Mouse (Mus musculus): Measurements from ENCODE around the gene B4galnt3. TPM values are rescaled to one million over a fixed set of nuclear protein-coding genes. Genes with fewer than 3 reads are reported as not detected.

Gene B4galnt3
- polyA plus RNA-seq, 1 experiment from 2014 or later = 1.3 TPM

GRCm38 (mm10) chr6:120211536-120211935, 82.8 kb downstream of the B4galnt3 start:
- Histone ChIP-seq H3K27ac (no peak overlapping the region), H3K4me1 (no peaks in the 10 kb centered on the region), H3K4me2 (no peak overlapping the region), H3K36me3 (no peaks in the 10 kb centered on the region), H3K9me3 (no peaks in the 10 kb centered on the region), H3K27me3 (no peaks in the 10 kb centered on the region), H3K4me3 (no peak overlapping the region), H3K9ac (no peak overlapping the region)
- 76% methylated on average over 6 of the region's 6 CpGs for WGBS
- ATAC-seq (ENCODE audit: insufficient number of reproducible peaks, insufficient read depth, low FRiP score, low TSS enrichment, low read depth) = no peak

DNA sequence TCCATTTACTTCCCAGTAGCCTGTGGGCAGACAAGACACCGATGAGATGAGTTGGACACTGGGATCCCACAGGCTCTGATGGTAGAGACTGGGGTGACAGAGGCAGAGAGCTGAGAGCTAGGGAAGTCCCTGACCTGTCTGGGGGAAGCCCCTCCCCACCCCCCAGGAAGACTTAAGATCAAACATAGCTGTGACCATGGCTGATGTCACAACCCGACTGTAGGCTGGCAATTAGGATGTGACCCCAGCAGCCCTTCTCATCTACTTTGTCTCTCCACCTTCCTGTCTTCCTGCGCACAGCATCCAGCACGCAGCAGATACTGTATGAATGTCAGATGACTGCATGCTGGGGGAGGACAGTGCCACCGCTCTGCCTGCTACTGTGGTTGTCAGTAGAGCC, 87.8 kb downstream of the B4galnt3 start:
- Histone ChIP-seq H3K4me3 (no peak overlapping the region), H3K27ac (no peak overlapping the region), H3K27me3 (no peaks in the 10 kb centered on the region), H3K9me3 (no peaks in the 10 kb centered on the region), H3K36me3 (no peaks in the 10 kb centered on the region), H3K9ac (no peak overlapping the region), H3K4me1 (no peaks in the 10 kb centered on the region), H3K4me2 (no peak overlapping the region)
- ATAC-seq (ENCODE audit: insufficient number of reproducible peaks, insufficient read depth, low FRiP score, low TSS enrichment, low read depth) = no peak
- WGBS = 86% methylated on average over 5 of the region's 5 CpGs

DNA sequence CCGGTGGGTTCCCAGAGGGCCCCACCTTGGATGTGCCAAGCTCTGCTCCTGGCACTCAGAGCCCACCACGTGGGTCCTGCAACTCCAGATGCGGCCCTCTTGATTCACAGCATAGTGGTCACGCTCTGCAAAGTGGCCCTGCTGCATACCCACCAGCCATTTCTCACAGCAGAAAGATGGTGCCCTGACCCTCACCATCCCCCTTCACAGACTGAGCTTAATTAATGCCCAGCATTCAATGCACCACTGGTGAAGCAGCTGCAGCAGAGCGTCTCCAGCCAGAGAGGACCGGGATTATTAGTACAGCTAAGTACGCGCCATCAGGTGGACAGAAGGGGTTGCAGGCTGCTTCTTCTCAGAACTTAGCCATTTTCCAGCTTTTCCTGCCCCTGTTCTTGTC, 92.0 kb downstream of the B4galnt3 start:
- H3K9me3 ChIP-seq = no peaks in the 10 kb centered on the region
- ATAC-seq (ENCODE audit: insufficient number of reproducible peaks, insufficient read depth, low FRiP score, low TSS enrichment, low read depth) = no peak
- 70% methylated on average over 8 of the region's 8 CpGs for WGBS
- no peak overlapping the region for H3K4me2 ChIP-seq
- no peaks in the 10 kb centered on the region for H3K36me3 ChIP-seq
- H3K27ac ChIP-seq = no peak overlapping the region
- H3K27me3 ChIP-seq = no peaks in the 10 kb centered on the region
- H3K9ac ChIP-seq = no peak overlapping the region
- H3K4me1 ChIP-seq = no peaks in the 10 kb centered on the region
- no peak overlapping the region for H3K4me3 ChIP-seq

- Histone ChIP-seq H3K4me3 (no peak overlapping the region), H3K27me3 (no peaks in the 10 kb centered on the region), H3K4me2 (no peak overlapping the region), H3K9me3 (no peaks in the 10 kb centered on the region), H3K9ac (no peak overlapping the region), H3K36me3 (no peaks in the 10 kb centered on the region), H3K27ac (no peak overlapping the region), H3K4me1 (no peaks in the 10 kb centered on the region)
- WGBS = 39% methylated on average over 6 of the region's 6 CpGs
- ATAC-seq (ENCODE audit: insufficient number of reproducible peaks, insufficient read depth, low FRiP score, low TSS enrichment, low read depth) = no peak
Measured at GRCm38 (mm10) chr6:120201956-120202355, 92.4 kb downstream of the B4galnt3 start.

DNA sequence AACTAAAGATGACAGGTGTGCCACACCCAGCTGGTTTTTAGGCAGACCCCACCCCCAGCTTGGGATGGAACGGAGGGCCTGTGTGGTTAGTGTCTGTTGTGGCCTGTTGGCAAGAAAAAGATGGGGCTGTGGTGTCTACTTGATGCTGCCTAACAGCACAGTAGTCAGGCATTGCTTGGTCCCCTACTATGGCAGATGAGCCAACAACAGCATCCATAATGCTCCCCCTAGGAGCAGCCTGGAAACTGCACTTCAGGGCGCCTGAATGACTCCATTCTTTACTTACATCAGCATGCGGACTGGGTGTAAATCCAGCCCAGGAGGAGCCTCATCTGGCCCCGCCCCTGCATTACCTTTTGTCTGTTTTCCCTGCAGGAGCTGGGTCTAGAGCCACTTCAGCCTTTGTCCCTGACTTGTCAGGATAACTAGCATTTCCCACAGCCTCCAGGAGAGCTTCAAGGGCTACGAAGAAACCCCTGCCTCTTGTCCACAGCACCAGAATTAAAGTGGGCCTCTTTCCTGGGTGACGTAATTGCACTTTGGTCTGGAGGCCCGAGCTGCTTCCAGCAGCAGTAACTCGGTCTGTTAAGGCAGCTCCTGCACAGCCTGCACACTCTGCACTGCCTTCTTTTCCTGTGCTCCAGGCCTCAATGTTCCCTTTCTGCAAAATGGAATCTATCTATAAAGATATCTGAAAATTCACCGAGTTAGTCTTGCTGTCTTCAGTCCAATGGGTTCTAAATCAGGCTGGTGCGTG, 94.5 kb downstream of the B4galnt3 start:
- 32% methylated on average over 10 of the region's 10 CpGs for WGBS

GRCm38 (mm10) chr6:120197964-120198363, 96.4 kb downstream of the B4galnt3 start:
- no peaks in the 10 kb centered on the region for H3K4me1 ChIP-seq
- no peaks in the 10 kb centered on the region for H3K9me3 ChIP-seq
- no peak overlapping the region for H3K9ac ChIP-seq
- no peak overlapping the region for H3K4me3 ChIP-seq
- no peak overlapping the region for H3K27ac ChIP-seq
- H3K4me2 ChIP-seq = no peak overlapping the region; the same call in 1 of the 2 replicates
- WGBS = 28% methylated on average over 9 of the region's 9 CpGs
- no peaks in the 10 kb centered on the region for H3K36me3 ChIP-seq
- no peak for ATAC-seq (ENCODE audit: insufficient number of reproducible peaks, insufficient read depth, low FRiP score, low TSS enrichment, low read depth)
- 0 out of 2 replicates have a peak, but pooled peaks cover 4% of the 10 kb centered on the region for H3K27me3 ChIP-seq

More for the DNA sequence above, 94.5 kb downstream of the B4galnt3 start:
- Histone ChIP-seq H3K9ac (no peak overlapping the region), H3K4me3 (no peak overlapping the region), H3K27ac (no peak overlapping the region), H3K4me1 (no peaks in the 10 kb centered on the region), H3K27me3 (0 out of 2 replicates have a peak, but pooled peaks cover 4% of the 10 kb centered on the region), H3K9me3 (no peaks in the 10 kb centered on the region), H3K4me2 (no peak overlapping the region), H3K36me3 (no peaks in the 10 kb centered on the region)
- ATAC-seq (ENCODE audit: insufficient number of reproducible peaks, insufficient read depth, low FRiP score, low TSS enrichment, low read depth) = no peak

DNA sequence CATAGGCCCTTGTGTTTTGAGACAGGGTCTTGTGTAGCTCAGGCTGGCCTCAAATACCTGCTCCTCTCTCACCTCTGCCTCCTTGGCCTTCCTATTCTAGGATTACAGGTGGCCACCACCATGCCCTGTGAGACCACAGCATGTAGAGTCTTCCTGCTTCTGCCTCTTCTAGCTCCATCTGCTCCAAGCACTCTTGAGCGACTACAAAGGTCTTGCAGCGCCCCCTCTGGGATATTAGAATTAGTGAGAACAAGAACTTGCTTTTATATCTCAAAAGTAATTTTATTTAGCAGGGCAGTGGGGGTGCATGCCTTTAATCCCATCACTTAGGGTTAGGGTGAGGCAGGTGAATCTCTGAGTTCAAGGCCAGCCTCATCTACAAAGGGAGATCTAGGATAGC, 97.5 kb downstream of the B4galnt3 start:
- no peaks in the 10 kb centered on the region for H3K36me3 ChIP-seq
- H3K27me3 ChIP-seq = 0 out of 2 replicates have a peak, but pooled peaks cover 4% of the 10 kb centered on the region
- no peak overlapping the region for H3K4me3 ChIP-seq
- H3K9me3 ChIP-seq = no peaks in the 10 kb centered on the region
- H3K27ac ChIP-seq = no peak overlapping the region
- peaks cover 6% of the 10 kb centered on the region for H3K4me1 ChIP-seq
- 25% methylated on average over 2 of the region's 2 CpGs for WGBS
- H3K4me2 ChIP-seq = no peak overlapping the region
- H3K9ac ChIP-seq = no peak overlapping the region
- ATAC-seq (ENCODE audit: insufficient number of reproducible peaks, insufficient read depth, low FRiP score, low TSS enrichment, low read depth) = no peak

DNA sequence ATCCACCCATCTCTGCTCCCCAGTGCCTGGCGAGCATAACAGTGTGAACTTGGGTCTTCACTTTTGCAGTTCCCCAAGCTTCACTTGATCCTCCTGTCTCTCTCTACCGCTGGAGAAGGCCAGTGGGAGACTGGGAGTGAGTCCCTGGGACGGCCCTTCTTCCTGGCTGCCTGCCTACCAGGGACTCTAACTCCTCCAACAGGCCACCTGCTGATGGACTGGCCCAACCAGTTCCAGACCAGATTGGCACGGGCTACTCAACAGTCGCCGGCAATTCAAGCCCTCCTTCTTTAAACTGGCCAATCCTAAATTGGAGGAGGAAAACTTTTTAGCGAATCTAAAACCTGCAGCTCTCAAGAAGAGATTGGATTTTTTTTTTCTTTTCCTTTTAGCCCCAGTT, 99.4 kb downstream of the B4galnt3 start:
- no peak for ATAC-seq (ENCODE audit: insufficient number of reproducible peaks, insufficient read depth, low FRiP score, low TSS enrichment, low read depth)
- no peak overlapping the region for H3K4me2 ChIP-seq
- 11% methylated on average over 7 of the region's 7 CpGs for WGBS
- H3K27ac ChIP-seq = no peak overlapping the region
- 0 out of 2 replicates have a peak, but pooled peaks cover 4% of the 10 kb centered on the region for H3K27me3 ChIP-seq
- no peaks in the 10 kb centered on the region for H3K9me3 ChIP-seq
- peaks cover 6% of the 10 kb centered on the region for H3K4me1 ChIP-seq
- H3K4me3 ChIP-seq = no peak overlapping the region
- H3K9ac ChIP-seq = no peak overlapping the region
- no peaks in the 10 kb centered on the region for H3K36me3 ChIP-seq

GRCm38 (mm10) chr6:120194305-120194704, 100.1 kb downstream of the B4galnt3 start:
- H3K27ac ChIP-seq = no peak overlapping the region
- ATAC-seq (ENCODE audit: insufficient number of reproducible peaks, insufficient read depth, low FRiP score, low TSS enrichment, low read depth) = no peak
- 23% methylated on average over 10 of the region's 10 CpGs for WGBS
- no peak overlapping the region for H3K9ac ChIP-seq
- H3K4me3 ChIP-seq = no peak overlapping the region
- 0 out of 2 replicates have a peak, but pooled peaks cover 4% of the 10 kb centered on the region for H3K27me3 ChIP-seq
- no peaks in the 10 kb centered on the region for H3K36me3 ChIP-seq
- no peak overlapping the region for H3K4me2 ChIP-seq
- H3K4me1 ChIP-seq = peaks cover 7% of the 10 kb centered on the region
- H3K9me3 ChIP-seq = no peaks in the 10 kb centered on the region

- 65% methylated on average over 1 of the region's 1 CpGs for WGBS
- no peak overlapping the region for H3K4me2 ChIP-seq
- H3K9me3 ChIP-seq = no peaks in the 10 kb centered on the region
- 0 out of 2 replicates have a peak, but pooled peaks cover 4% of the 10 kb centered on the region for H3K27me3 ChIP-seq
- H3K36me3 ChIP-seq = no peaks in the 10 kb centered on the region
- no peak for ATAC-seq (ENCODE audit: insufficient number of reproducible peaks, insufficient read depth, low FRiP score, low TSS enrichment, low read depth)
- H3K9ac ChIP-seq = no peak overlapping the region
- H3K4me3 ChIP-seq = no peak overlapping the region
- H3K27ac ChIP-seq = no peak overlapping the region
- peaks cover 11% of the 10 kb centered on the region for H3K4me1 ChIP-seq
Measured at GRCm38 (mm10) chr6:120193793-120194192, 100.6 kb downstream of the B4galnt3 start.

- H3K36me3 ChIP-seq = no peaks in the 10 kb centered on the region
- H3K9me3 ChIP-seq = no peaks in the 10 kb centered on the region
- no peak overlapping the region for H3K4me2 ChIP-seq
- peaks cover 18% of the 10 kb centered on the region for H3K4me1 ChIP-seq
- no peak for ATAC-seq (ENCODE audit: insufficient number of reproducible peaks, insufficient read depth, low FRiP score, low TSS enrichment, low read depth)
- H3K27ac ChIP-seq = no peak overlapping the region
- H3K9ac ChIP-seq = no peak overlapping the region
- H3K4me3 ChIP-seq = no peak overlapping the region
- WGBS = 25% methylated on average over 5 of the region's 5 CpGs
- H3K27me3 ChIP-seq = 0 out of 2 replicates have a peak, but pooled peaks cover 4% of the 10 kb centered on the region
Measured at GRCm38 (mm10) chr6:120193174-120193573, 101.2 kb downstream of the B4galnt3 start.

DNA sequence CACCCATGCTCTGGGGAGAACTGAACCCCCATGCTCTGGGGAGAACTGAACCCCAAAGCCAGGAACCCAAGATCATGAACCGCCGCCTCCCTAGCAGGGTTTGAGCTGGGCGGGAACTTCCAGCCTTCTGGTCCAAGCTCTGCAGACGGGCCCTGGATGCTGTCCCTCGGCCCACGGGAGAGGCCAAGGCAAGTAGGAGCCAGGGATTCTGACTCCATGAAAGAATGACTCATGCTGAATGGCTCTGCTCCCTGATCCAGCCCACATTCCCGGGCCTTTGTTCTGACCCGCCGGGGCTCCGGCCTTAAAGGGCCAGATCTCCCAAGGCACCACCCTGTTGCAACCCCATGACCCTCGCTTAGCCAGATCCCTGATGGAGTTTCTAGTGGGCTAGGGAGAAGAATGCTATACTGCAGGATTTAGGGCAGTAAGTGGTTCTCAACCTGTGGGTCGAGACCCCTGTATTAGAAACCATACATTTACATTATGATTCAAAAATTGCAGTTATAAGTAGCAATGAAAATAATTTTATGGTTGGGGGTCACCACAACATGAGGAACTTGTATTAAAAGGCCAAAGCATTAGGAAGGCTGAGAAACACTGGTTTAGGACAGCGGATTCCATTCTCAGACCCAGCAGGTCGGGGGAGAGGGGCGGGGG, 102.0 kb downstream of the B4galnt3 start:
- 32% methylated on average over 14 of the region's 15 CpGs for WGBS
- Histone ChIP-seq H3K9ac (no peak overlapping the region), H3K27me3 (0 out of 2 replicates have a peak, but pooled peaks cover 4% of the 10 kb centered on the region), H3K4me1 (peaks cover 26% of the 10 kb centered on the region), H3K4me2 (no peak overlapping the region), H3K27ac (no peak overlapping the region), H3K9me3 (no peaks in the 10 kb centered on the region), H3K36me3 (no peaks in the 10 kb centered on the region), H3K4me3 (no peak overlapping the region)
- no peak for ATAC-seq (ENCODE audit: insufficient number of reproducible peaks, insufficient read depth, low FRiP score, low TSS enrichment, low read depth)
